Mouse (Mus musculus) gastrocnemius, adult 2 months (tissue): ENCODE results near the gene Syn3. TPM values are rescaled to one million over a fixed set of nuclear protein-coding genes. Genes with fewer than 3 reads are reported as not detected.
A peak's percentile ranks its signal among the peaks of the same experiment; 100 is the strongest.

Source experiments
- DNase-seq: peaks from one replicate; pipeline ENCODE4 v3.0.0; 2022
- H3K27ac ChIP-seq: fragments of 200-600 bp; 2 replicates; pipeline ENCODE4 v1.8.1; 2022; ENCODE audit warnings: mild to moderate bottlenecking
- H3K4me3 ChIP-seq: fragments of 200-600 bp; 2 replicates; pipeline ENCODE4 v1.8.1; 2022; ENCODE audit warnings: mild to moderate bottlenecking, moderate library complexity
- CTCF ChIP-seq: fragments of 200-600 bp; IDR thresholded peaks from 2 replicates; pipeline ENCODE4 v1.8.1; 2022; ENCODE audit warnings: antibody characterized with exemption, mild to moderate bottlenecking, moderate library complexity
- intact Hi-C: fragments of 180-260 bp; cut with DNase I; formaldehyde crosslinking; loops from one replicate; pipeline ENCODE4 v1.15.1; 2025
- total RNA-seq, 2 experiments: library from RNA; stranded (reverse); gene quantifications; 2 replicates each; pipeline ENCODE4 v1.2.3; 2021

The Syn3 gene
- total RNA-seq, 2 experiments from 2014 or later: 0.28 TPM

GRCm38 (mm10) chr10:86345645-86346044 is 153.1 kb downstream of the Syn3 start:
- intact Hi-C loops: no loop called here
- Histone ChIP-seq H3K27ac (no peak overlapping the region), H3K4me3 (no peak overlapping the region)
- DNase-seq: no peak
- TF ChIP-seq CTCF: no peak

GRCm38 (mm10) chr10:86344654-86345053 is 154.0 kb downstream of the Syn3 start:
- intact Hi-C loops: no loop called here
- TF ChIP-seq CTCF: no peak
- H3K27ac ChIP-seq: peak overlapping the region; percentile 95
- H3K4me3 ChIP-seq: no peak overlapping the region
- no peak for DNase-seq

GRCm38 (mm10) chr10:86343931-86344330 is 154.8 kb downstream of the Syn3 start:
- no peak for DNase-seq
- Histone ChIP-seq H3K27ac (peak overlapping the region; percentile 95), H3K4me3 (no peak overlapping the region)
- no peak for TF ChIP-seq CTCF
- intact Hi-C loops: no loop called here

- DNase-seq: no peak
- intact Hi-C loops: no loop called here
- no peak for TF ChIP-seq CTCF
- no peak overlapping the region for H3K4me3 ChIP-seq
- peak overlapping the region; percentile 95 for H3K27ac ChIP-seq
These were observed 155.3 kb downstream of the Syn3 start for GRCm38 (mm10) chr10:86343362-86343761.

GRCm38 (mm10) chr10:86342713-86343112 is 156.0 kb downstream of the Syn3 start:
- TF ChIP-seq CTCF: no peak
- no peak overlapping the region for H3K4me3 ChIP-seq
- no peak for DNase-seq
- intact Hi-C loops: no loop called here
- H3K27ac ChIP-seq: peak overlapping the region; percentile 95

GRCm38 (mm10) chr10:86342151-86342550 is 156.5 kb downstream of the Syn3 start:
- TF ChIP-seq CTCF: no peak
- peak overlapping the region; percentile 95 for H3K27ac ChIP-seq
- no peak for DNase-seq
- intact Hi-C loops: no loop called here
- H3K4me3 ChIP-seq: 0 out of 2 replicates have a peak overlapping the region, but pooled peaks have one; percentile 19

GRCm38 (mm10) chr10:86341589-86341988 is 157.1 kb downstream of the Syn3 start:
- TF ChIP-seq CTCF: no peak
- intact Hi-C loops: loop anchor here (2.0 kb wide), 2 partner anchors 29 to 39 kb away; no protein-coding TSS in a partner anchor
- DNase-seq: peak; percentile 79
- Histone ChIP-seq H3K27ac (peak overlapping the region; percentile 95), H3K4me3 (no peak overlapping the region)

- Histone ChIP-seq H3K27ac (peak overlapping the region; percentile 95), H3K4me3 (peak overlapping the region; percentile 13; the same call in 1 of the 2 replicates)
- no peak for DNase-seq
- TF ChIP-seq CTCF: no peak
- intact Hi-C loops: loop anchor here (2.0 kb wide), 2 partner anchors 30 to 38 kb away; no protein-coding TSS in a partner anchor
These were observed 157.6 kb downstream of the Syn3 start for GRCm38 (mm10) chr10:86340991-86341527.

GRCm38 (mm10) chr10:86340421-86340820 is 158.3 kb downstream of the Syn3 start:
- no peak for TF ChIP-seq CTCF
- no peak for DNase-seq
- H3K27ac ChIP-seq: peak overlapping the region; percentile 95
- intact Hi-C loops: loop anchor here (2.0 kb wide), 2 partner anchors 30 to 38 kb away; no protein-coding TSS in a partner anchor
- H3K4me3 ChIP-seq: peak overlapping the region; percentile 53

- peak; percentile 93 for DNase-seq
- peak overlapping the region; percentile 53 for H3K4me3 ChIP-seq
- H3K27ac ChIP-seq: peak overlapping the region; percentile 95
- intact Hi-C loops: loop anchor here (2.0 kb wide), 3 partner anchors 17 to 37 kb away; no protein-coding TSS in a partner anchor
- TF ChIP-seq CTCF: no peak
These were observed 158.9 kb downstream of the Syn3 start for GRCm38 (mm10) chr10:86339649-86340379.

GRCm38 (mm10) chr10:86339121-86339520 is 159.6 kb downstream of the Syn3 start:
- peak overlapping the region; percentile 11; the same call in 1 of the 2 replicates for H3K4me3 ChIP-seq
- no peak for DNase-seq
- no peak for TF ChIP-seq CTCF
- intact Hi-C loops: loop anchor here (2.0 kb wide), 1 partner anchor 16 kb away; no protein-coding TSS in a partner anchor
- peak overlapping the region; percentile 95 for H3K27ac ChIP-seq

- intact Hi-C loops: loop anchor here (2.0 kb wide), 1 partner anchor 15 kb away; no protein-coding TSS in a partner anchor
- Histone ChIP-seq H3K4me3 (0 out of 2 replicates have a peak overlapping the region, but pooled peaks have one; percentile 0), H3K27ac (peak overlapping the region; percentile 95)
- no peak for TF ChIP-seq CTCF
- no peak for DNase-seq
These were observed 160.5 kb downstream of the Syn3 start for GRCm38 (mm10) chr10:86338121-86338715.

- no peak for TF ChIP-seq CTCF
- Histone ChIP-seq H3K4me3 (no peak overlapping the region), H3K27ac (peak overlapping the region; percentile 95)
- DNase-seq: no peak
- intact Hi-C loops: no loop called here
These were observed 161.5 kb downstream of the Syn3 start for GRCm38 (mm10) chr10:86337239-86337638.
